Mouse (Mus musculus): ENCODE measurements around the gene Methig1. TPM values are rescaled to one million over a fixed set of nuclear protein-coding genes. Genes with fewer than 3 reads are reported as not detected.
"Not testable (repeated sequence)": the region's sequence is repeated elsewhere in the genome, so short reads cannot be mapped to it uniquely, and the experiment has no call there.

The Methig1 gene
- polyA plus RNA-seq, 1 experiment, result not detected

- 45% methylated on average over 5 of the region's 5 CpGs for WGBS
- Histone ChIP-seq H3K27me3 (ENCODE audit: control insufficient read depth, insufficient read depth, low read length) (peaks cover 4% of the 10 kb centered on the region; the same call in 1 of the 2 replicates), H3K36me3 (ENCODE audit: control insufficient read depth, insufficient read depth, low read length) (no peaks in the 10 kb centered on the region), H3K27ac (ENCODE audit: insufficient read depth, low read depth, low read length) (no peak overlapping the region), H3K4me3 (ENCODE audit: low read depth, low read length) (no peak overlapping the region), H3K4me1 (ENCODE audit: control insufficient read depth, insufficient read depth, insufficient read length, low read length) (peaks cover 1% of the 10 kb centered on the region; the same call in 1 of the 2 replicates)
- TF ChIP-seq CTCF (IDR thresholded peaks at IDR 0.05; ENCODE audit: extremely low read depth, insufficient read length, insufficient replicate concordance, low read depth, low read length) (peak; percentile 36; the same call in 1 of the 2 replicates), POLR2A (IDR thresholded peaks at IDR 0.05; ENCODE audit: low read depth, low read length) (no peak)
Measured at GRCm38 (mm10) chr15:100375066-100375465, 22.1 kb downstream of the Methig1 start.

GRCm38 (mm10) chr15:100377847-100378505 is 25.0 kb downstream of the Methig1 start:
- WGBS, result 35% methylated on average over 4 of the region's 9 CpGs

GRCm38 (mm10) chr15:100379658-100380057 is 26.7 kb downstream of the Methig1 start:
- no peak for TF ChIP-seq CTCF (IDR thresholded peaks at IDR 0.05; ENCODE audit: extremely low read depth, insufficient read length, insufficient replicate concordance, low read depth, low read length)
- no peak for TF ChIP-seq POLR2A (IDR thresholded peaks at IDR 0.05; ENCODE audit: low read depth, low read length)

More at GRCm38 (mm10) chr15:100377847-100378505, 25.0 kb downstream of the Methig1 start:
- not testable (repeated sequence) for H3K4me1 ChIP-seq (ENCODE audit: control insufficient read depth, insufficient read depth, insufficient read length, low read length); H3K27ac ChIP-seq (ENCODE audit: insufficient read depth, low read depth, low read length); H3K4me3 ChIP-seq (ENCODE audit: low read depth, low read length); H3K27me3 ChIP-seq (ENCODE audit: control insufficient read depth, insufficient read depth, low read length); H3K36me3 ChIP-seq (ENCODE audit: control insufficient read depth, insufficient read depth, low read length)

GRCm38 (mm10) chr15:100380104-100380503 is 27.2 kb downstream of the Methig1 start:
- Histone ChIP-seq H3K27ac (ENCODE audit: insufficient read depth, low read depth, low read length) (no peak overlapping the region), H3K27me3 (ENCODE audit: control insufficient read depth, insufficient read depth, low read length) (no peaks in the 10 kb centered on the region), H3K4me3 (ENCODE audit: low read depth, low read length) (no peak overlapping the region), H3K36me3 (ENCODE audit: control insufficient read depth, insufficient read depth, low read length) (no peaks in the 10 kb centered on the region), H3K4me1 (ENCODE audit: control insufficient read depth, insufficient read depth, insufficient read length, low read length) (peaks cover 1% of the 10 kb centered on the region; the same call in 1 of the 2 replicates)
- TF ChIP-seq POLR2A (IDR thresholded peaks at IDR 0.05; ENCODE audit: low read depth, low read length) (no peak), CTCF (IDR thresholded peaks at IDR 0.05; ENCODE audit: extremely low read depth, insufficient read length, insufficient replicate concordance, low read depth, low read length) (no peak)
- 20% methylated on average over 2 of the region's 2 CpGs for WGBS

More at GRCm38 (mm10) chr15:100379658-100380057, 26.7 kb downstream of the Methig1 start:
- Histone ChIP-seq H3K27ac (ENCODE audit: insufficient read depth, low read depth, low read length) (no peak overlapping the region), H3K4me1 (ENCODE audit: control insufficient read depth, insufficient read depth, insufficient read length, low read length) (peaks cover 1% of the 10 kb centered on the region; the same call in 1 of the 2 replicates), H3K36me3 (ENCODE audit: control insufficient read depth, insufficient read depth, low read length) (no peaks in the 10 kb centered on the region), H3K27me3 (ENCODE audit: control insufficient read depth, insufficient read depth, low read length) (no peaks in the 10 kb centered on the region), H3K4me3 (ENCODE audit: low read depth, low read length) (no peak overlapping the region)
- WGBS, result 37% methylated on average over 8 of the region's 8 CpGs

- peaks cover under 1% of the 10 kb centered on the region; the same call in 1 of the 2 replicates for H3K36me3 ChIP-seq (ENCODE audit: control insufficient read depth, insufficient read depth, low read length)
- no peak overlapping the region for H3K4me3 ChIP-seq (ENCODE audit: low read depth, low read length)
- H3K4me1 ChIP-seq (ENCODE audit: control insufficient read depth, insufficient read depth, insufficient read length, low read length), result no peaks in the 10 kb centered on the region
- H3K27ac ChIP-seq (ENCODE audit: insufficient read depth, low read depth, low read length), result no peak overlapping the region
- 83% methylated on average over 9 of the region's 9 CpGs for WGBS
- H3K27me3 ChIP-seq (ENCODE audit: control insufficient read depth, insufficient read depth, low read length), result no peaks in the 10 kb centered on the region
- no peak for TF ChIP-seq POLR2A (IDR thresholded peaks at IDR 0.05; ENCODE audit: low read depth, low read length)
- TF ChIP-seq CTCF (IDR thresholded peaks at IDR 0.05; ENCODE audit: extremely low read depth, insufficient read length, insufficient replicate concordance, low read depth, low read length), result no peak
Measured at GRCm38 (mm10) chr15:100385705-100386104, 32.8 kb downstream of the Methig1 start.

- Histone ChIP-seq H3K27me3 (ENCODE audit: control insufficient read depth, insufficient read depth, low read length) (no peaks in the 10 kb centered on the region), H3K4me3 (ENCODE audit: low read depth, low read length) (no peak overlapping the region), H3K27ac (ENCODE audit: insufficient read depth, low read depth, low read length) (no peak overlapping the region), H3K4me1 (ENCODE audit: control insufficient read depth, insufficient read depth, insufficient read length, low read length) (no peaks in the 10 kb centered on the region), H3K36me3 (ENCODE audit: control insufficient read depth, insufficient read depth, low read length) (peaks cover 5% of the 10 kb centered on the region)
- WGBS, result 70% methylated on average over 17 of the region's 17 CpGs
- no peak for TF ChIP-seq CTCF (IDR thresholded peaks at IDR 0.05; ENCODE audit: extremely low read depth, insufficient read length, insufficient replicate concordance, low read depth, low read length)
- no peak for TF ChIP-seq POLR2A (IDR thresholded peaks at IDR 0.05; ENCODE audit: low read depth, low read length)
Measured at GRCm38 (mm10) chr15:100387544-100388223, 34.7 kb downstream of the Methig1 start.

- no peak overlapping the region for H3K27ac ChIP-seq (ENCODE audit: insufficient read depth, low read depth, low read length)
- TF ChIP-seq POLR2A (IDR thresholded peaks at IDR 0.05; ENCODE audit: low read depth, low read length), result no peak
- TF ChIP-seq CTCF (IDR thresholded peaks at IDR 0.05; ENCODE audit: extremely low read depth, insufficient read length, insufficient replicate concordance, low read depth, low read length), result no peak
- H3K36me3 ChIP-seq (ENCODE audit: control insufficient read depth, insufficient read depth, low read length), result peaks cover 8% of the 10 kb centered on the region
- no peaks in the 10 kb centered on the region for H3K4me1 ChIP-seq (ENCODE audit: control insufficient read depth, insufficient read depth, insufficient read length, low read length)
- 77% methylated on average over 16 of the region's 16 CpGs for WGBS
- H3K27me3 ChIP-seq (ENCODE audit: control insufficient read depth, insufficient read depth, low read length), result no peaks in the 10 kb centered on the region
- no peak overlapping the region for H3K4me3 ChIP-seq (ENCODE audit: low read depth, low read length)
Measured at GRCm38 (mm10) chr15:100388224-100388835, 35.4 kb downstream of the Methig1 start.
